Mouse (Mus musculus) midbrain, embryonic 13.5 days (tissue): ENCODE data around the gene Epop. TPM values are rescaled to one million over a fixed set of nuclear protein-coding genes. Genes with fewer than 3 reads are reported as not detected.
A peak's percentile ranks its signal among the peaks of the same experiment; 100 is the strongest.

Experiments
- ATAC-seq: fragments of 200-750 bp; cut with Nextera tagmentation; 2 replicates; pipeline ENCODE4 v1.8.0; 2017; ENCODE audit warnings: mild to moderate bottlenecking, moderate TSS enrichment, moderate library complexity
- H3K27ac ChIP-seq: fragments of 300-500 bp; sonication (generic); 2 replicates; pipeline ENCODE4 v1.5.1; 2015; ENCODE audit warnings: inconsistent platforms, mild to moderate bottlenecking, moderate library complexity
- H3K27me3 ChIP-seq: fragments of 300-500 bp; sonication (generic); 2 replicates; pipeline ENCODE4 v1.6.1; 2015; ENCODE audit warnings: mild to moderate bottlenecking, inconsistent platforms
- H3K36me3 ChIP-seq: fragments of 300-500 bp; sonication (generic); 2 replicates; pipeline ENCODE4 v1.6.1; 2015; ENCODE audit warnings: mild to moderate bottlenecking, inconsistent platforms
- H3K4me1 ChIP-seq: fragments of 300-500 bp; sonication (generic); replicated peaks from 2 replicates; pipeline ENCODE4 v1.6.1; 2015; ENCODE audit warnings: inconsistent platforms
- H3K4me2 ChIP-seq: fragments of 300-500 bp; sonication (generic); replicated peaks from 2 replicates; pipeline ENCODE4 v1.6.1; 2015; ENCODE audit warnings: moderate library complexity, mild to moderate bottlenecking, inconsistent platforms
- H3K4me3 ChIP-seq: fragments of 300-500 bp; sonication (generic); replicated peaks from 2 replicates; pipeline ENCODE4 v1.5.1; 2015; ENCODE audit warnings: mild to moderate bottlenecking, inconsistent platforms
- H3K9ac ChIP-seq: fragments of 300-500 bp; sonication (generic); replicated peaks from 2 replicates; pipeline ENCODE4 v1.6.1; 2015; ENCODE audit warnings: mild to moderate bottlenecking, inconsistent platforms
- H3K9me3 ChIP-seq: fragments of 300-500 bp; sonication (generic); 2 replicates; pipeline ENCODE4 v1.6.1; 2016; ENCODE audit warnings: mild to moderate bottlenecking, inconsistent platforms
- WGBS: fragments of 180-500 bp; shearing (Covaris S2); methylation state at CpG from one replicate; pipeline ENCODE4 v1.1.7; 2015; 5-methylcytosine and 5-hydroxymethylcytosine counted together
- polyA plus RNA-seq: library from polyadenylated mRNA; unstranded; fragments of >200 nt; fragmentation: Nextera tagmentation; extraction: Ambion mirVana; gene quantifications from 2 replicates; pipeline ENCODE4 v1.2.1, GENCODE M21; 2015

The Epop gene
- polyA plus RNA-seq, 1 experiment from 2014 or later: 4.2 TPM

DNA sequence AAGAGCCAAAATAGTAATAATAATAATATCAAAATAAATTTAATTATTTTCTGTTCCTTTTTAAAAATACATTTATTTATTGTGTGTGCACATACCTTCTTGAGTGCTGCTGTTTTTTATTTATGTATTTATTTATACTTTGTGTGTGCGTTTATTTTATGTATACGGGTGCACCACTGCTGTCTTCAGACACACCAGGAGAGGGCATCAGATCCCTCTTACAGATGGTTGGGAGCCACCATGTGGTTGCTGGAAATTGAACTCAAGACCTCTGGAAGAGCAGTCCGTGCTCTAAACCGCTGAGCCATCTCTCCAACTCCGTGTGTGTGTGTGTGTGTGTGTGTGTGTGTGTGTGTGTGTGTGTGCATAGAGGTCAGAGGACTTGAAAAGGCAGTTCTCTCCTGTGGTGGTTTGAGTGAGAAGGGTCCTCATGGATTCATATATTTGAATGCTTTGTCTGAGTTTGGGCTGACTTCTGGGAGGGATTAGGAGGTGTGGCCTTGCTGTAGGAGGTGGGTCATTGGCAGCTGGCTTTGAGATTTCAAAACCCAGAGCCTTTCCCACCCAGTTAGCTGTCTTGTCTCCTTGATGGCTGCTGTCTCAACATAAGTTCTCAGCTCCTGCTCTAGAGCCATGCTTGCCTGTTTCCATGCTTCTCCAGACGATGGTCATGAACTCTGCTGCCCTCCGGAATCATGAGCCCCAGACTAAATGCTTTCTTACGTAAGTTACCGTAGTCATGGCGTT is 31.4 kb downstream of the Epop start:
- Histone ChIP-seq H3K4me1 (no peaks in the 10 kb centered on the region), H3K36me3 (no peaks in the 10 kb centered on the region), H3K27ac (no peak overlapping the region), H3K4me3 (no peak overlapping the region), H3K27me3 (no peaks in the 10 kb centered on the region), H3K9ac (no peak overlapping the region), H3K9me3 (no peaks in the 10 kb centered on the region), H3K4me2 (no peak overlapping the region)
- no peak for ATAC-seq
- 77% methylated on average over 10 of the region's 10 CpGs for WGBS

DNA sequence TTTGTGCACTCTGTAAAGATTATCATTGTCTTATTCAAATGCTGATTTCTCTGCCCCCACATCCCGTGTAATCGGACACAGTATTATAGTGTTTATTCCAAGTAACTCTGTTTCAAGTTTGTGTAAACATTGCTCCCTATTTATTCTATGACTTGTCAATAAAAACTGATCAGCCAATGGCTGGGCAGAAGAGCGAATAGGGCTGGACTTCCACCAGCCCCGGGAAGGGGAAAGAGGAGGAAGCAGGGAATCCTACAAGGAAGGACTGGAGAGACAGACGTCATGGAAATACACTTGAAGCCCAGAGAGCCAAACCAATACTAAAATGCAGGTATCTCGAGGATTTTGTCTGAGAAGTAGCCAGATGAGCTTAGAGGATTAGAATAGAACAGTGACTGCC is 35.4 kb downstream of the Epop start:
- WGBS: 60% methylated on average over 6 of the region's 6 CpGs
- Histone ChIP-seq H3K27ac (no peak overlapping the region), H3K36me3 (no peaks in the 10 kb centered on the region), H3K9ac (no peak overlapping the region), H3K9me3 (no peaks in the 10 kb centered on the region), H3K27me3 (0 out of 2 replicates have a peak, but pooled peaks cover 7% of the 10 kb centered on the region), H3K4me3 (no peak overlapping the region), H3K4me1 (peaks cover 15% of the 10 kb centered on the region), H3K4me2 (no peak overlapping the region)
- no peak for ATAC-seq

DNA sequence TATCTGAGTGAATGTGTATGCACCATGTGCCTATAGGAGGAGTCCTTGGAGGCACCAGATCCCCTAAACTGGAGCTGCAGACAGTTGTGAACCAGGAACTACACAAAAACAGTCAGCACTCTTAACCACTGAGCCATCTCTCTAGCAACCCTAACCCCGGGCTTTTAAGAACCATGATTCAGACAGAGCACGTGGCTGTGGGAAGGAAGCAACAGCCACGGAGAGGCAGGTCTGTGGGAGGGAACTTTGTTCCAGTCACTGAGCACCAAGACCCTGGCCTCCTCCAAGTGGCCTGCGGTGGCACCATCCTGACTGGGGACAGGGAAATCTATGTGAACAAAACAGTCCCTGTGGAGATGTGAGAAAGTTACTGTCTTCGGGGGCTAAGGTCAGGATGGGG is 37.6 kb downstream of the Epop start:
- no peak overlapping the region for H3K4me2 ChIP-seq
- 0 out of 2 replicates have a peak, but pooled peaks cover 7% of the 10 kb centered on the region for H3K27me3 ChIP-seq
- H3K9ac ChIP-seq: no peak overlapping the region
- ATAC-seq: no peak
- no peaks in the 10 kb centered on the region for H3K36me3 ChIP-seq
- peaks cover 17% of the 10 kb centered on the region for H3K4me1 ChIP-seq
- H3K9me3 ChIP-seq: no peaks in the 10 kb centered on the region
- H3K27ac ChIP-seq: no peak overlapping the region
- no peak overlapping the region for H3K4me3 ChIP-seq
- WGBS: 26% methylated on average over 5 of the region's 5 CpGs

DNA sequence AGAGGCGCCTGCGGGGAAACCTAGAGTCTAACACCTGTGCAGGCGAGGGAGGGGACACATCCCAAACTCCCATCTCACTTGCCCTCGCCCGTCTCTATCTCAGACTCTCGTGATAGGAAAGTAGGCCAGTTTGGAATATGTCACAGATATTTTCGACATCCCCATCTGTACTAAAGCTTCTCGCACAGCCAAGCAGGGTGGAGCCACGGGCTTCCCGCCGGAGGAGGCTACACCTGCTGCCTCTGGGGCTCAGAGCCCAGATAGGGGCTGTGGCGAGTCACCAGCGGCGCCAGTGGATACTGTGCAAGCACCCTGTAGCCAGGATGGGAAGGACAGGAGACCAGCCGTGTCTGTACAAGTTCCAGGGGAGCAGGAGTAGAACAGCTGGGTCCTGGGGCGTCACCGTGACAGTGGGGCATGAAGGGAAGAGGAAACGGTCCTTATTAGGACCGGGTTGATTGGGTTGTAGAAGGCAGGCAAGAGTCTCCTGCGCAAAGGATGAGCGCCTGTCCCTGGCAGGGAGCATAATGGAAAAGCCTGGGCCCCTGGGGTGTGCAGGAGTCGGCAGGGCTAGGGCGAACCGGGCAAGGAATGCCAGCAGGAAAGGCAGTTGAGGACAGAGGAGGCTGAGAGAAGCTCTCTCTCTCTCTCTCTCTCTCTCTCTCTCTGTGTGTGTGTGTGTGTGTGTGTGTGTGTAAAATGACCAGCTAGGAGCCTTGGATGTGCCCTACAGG is 39.1 kb downstream of the Epop start:
- 30% methylated on average over 24 of the region's 24 CpGs for WGBS
- Histone ChIP-seq H3K4me1 (peaks cover 17% of the 10 kb centered on the region), H3K9ac (no peak overlapping the region; the same call in 1 of the 2 replicates), H3K4me3 (no peak overlapping the region), H3K36me3 (no peaks in the 10 kb centered on the region), H3K4me2 (0 out of 2 replicates have a peak overlapping the region, but pooled peaks have one; percentile 3), H3K27ac (no peak overlapping the region), H3K9me3 (no peaks in the 10 kb centered on the region), H3K27me3 (0 out of 2 replicates have a peak, but pooled peaks cover 7% of the 10 kb centered on the region)
- 0 out of 2 replicates have a peak, but pooled peaks have one; percentile 30 for ATAC-seq

DNA sequence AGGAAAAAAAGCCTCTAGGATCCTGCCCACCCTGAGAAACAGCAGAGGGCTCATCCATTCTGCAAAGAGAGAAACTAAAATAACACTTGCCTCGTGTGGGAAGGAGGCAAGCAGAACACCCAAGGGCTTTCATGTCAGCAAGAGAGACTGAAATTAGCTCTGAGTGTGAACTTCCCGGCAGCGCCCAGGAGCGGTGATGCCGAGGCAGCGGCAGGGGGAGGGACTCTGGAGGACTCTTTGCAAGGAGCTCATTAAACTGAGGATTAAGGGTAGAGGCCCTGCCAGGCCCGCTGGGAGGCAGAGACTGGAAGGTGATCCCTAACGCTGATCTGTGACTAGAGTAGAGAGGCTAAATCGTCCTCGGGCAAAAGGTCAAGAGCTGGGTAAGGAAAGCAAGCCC is 40.3 kb downstream of the Epop start:
- H3K4me3 ChIP-seq: no peak overlapping the region
- H3K27me3 ChIP-seq: 0 out of 2 replicates have a peak, but pooled peaks cover 7% of the 10 kb centered on the region
- H3K9ac ChIP-seq: no peak overlapping the region
- peaks cover 17% of the 10 kb centered on the region for H3K4me1 ChIP-seq
- WGBS: 2% methylated on average over 10 of the region's 10 CpGs
- no peak overlapping the region for H3K4me2 ChIP-seq
- H3K9me3 ChIP-seq: no peaks in the 10 kb centered on the region
- no peak for ATAC-seq
- H3K36me3 ChIP-seq: no peaks in the 10 kb centered on the region
- H3K27ac ChIP-seq: 0 out of 2 replicates have a peak overlapping the region, but pooled peaks have one; percentile 39

DNA sequence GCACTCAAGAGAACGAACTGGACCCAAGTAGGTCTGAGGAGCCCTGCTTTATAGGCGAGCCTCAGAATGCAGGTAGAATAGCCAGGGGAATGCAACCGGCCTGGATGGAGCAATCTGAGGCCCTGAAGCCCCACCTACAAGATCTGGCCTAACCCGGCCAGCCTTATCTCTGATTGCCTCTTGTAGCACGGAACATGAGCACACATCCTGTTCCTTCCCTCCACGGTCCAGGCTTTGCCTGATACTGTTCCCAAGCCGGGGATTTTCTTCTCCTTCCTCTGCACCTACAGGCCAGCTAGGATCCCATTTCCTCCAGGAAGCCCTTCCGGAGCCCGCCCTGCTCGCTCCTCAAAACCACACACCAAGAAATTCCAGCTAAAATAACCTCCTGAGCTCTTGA is 43.6 kb downstream of the Epop start:
- no peak for ATAC-seq
- Histone ChIP-seq H3K4me2 (no peak overlapping the region), H3K36me3 (no peaks in the 10 kb centered on the region), H3K4me1 (peaks cover 17% of the 10 kb centered on the region), H3K4me3 (no peak overlapping the region), H3K9ac (no peak overlapping the region), H3K9me3 (no peaks in the 10 kb centered on the region), H3K27me3 (0 out of 2 replicates have a peak, but pooled peaks cover 7% of the 10 kb centered on the region), H3K27ac (no peak overlapping the region)
- 81% methylated on average over 10 of the region's 10 CpGs for WGBS

DNA sequence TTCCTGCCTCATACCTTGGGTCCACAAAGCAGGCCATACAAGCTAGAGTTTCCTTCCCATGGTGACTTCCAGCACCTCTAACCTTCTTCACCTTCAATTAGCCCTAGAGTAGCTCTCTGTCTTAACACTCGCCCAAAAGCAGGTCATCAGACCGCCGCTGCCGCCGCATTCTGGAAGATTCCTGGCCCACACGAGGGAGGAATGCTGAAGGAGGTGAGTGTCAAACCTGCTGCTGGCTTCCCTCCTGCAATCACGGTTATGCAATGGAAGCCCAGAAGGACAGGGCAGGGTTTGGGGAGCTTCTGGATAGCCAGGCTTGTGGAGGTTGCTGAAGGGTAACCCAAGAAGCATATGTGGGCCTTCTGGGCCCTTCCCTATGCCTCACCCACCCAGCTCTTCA is 45.0 kb downstream of the Epop start:
- H3K4me1 ChIP-seq: peaks cover 10% of the 10 kb centered on the region
- no peak overlapping the region for H3K4me2 ChIP-seq
- 84% methylated on average over 7 of the region's 7 CpGs for WGBS
- no peaks in the 10 kb centered on the region for H3K36me3 ChIP-seq
- no peaks in the 10 kb centered on the region for H3K9me3 ChIP-seq
- no peak overlapping the region for H3K9ac ChIP-seq
- no peaks in the 10 kb centered on the region for H3K27me3 ChIP-seq
- H3K27ac ChIP-seq: no peak overlapping the region
- no peak for ATAC-seq
- no peak overlapping the region for H3K4me3 ChIP-seq

DNA sequence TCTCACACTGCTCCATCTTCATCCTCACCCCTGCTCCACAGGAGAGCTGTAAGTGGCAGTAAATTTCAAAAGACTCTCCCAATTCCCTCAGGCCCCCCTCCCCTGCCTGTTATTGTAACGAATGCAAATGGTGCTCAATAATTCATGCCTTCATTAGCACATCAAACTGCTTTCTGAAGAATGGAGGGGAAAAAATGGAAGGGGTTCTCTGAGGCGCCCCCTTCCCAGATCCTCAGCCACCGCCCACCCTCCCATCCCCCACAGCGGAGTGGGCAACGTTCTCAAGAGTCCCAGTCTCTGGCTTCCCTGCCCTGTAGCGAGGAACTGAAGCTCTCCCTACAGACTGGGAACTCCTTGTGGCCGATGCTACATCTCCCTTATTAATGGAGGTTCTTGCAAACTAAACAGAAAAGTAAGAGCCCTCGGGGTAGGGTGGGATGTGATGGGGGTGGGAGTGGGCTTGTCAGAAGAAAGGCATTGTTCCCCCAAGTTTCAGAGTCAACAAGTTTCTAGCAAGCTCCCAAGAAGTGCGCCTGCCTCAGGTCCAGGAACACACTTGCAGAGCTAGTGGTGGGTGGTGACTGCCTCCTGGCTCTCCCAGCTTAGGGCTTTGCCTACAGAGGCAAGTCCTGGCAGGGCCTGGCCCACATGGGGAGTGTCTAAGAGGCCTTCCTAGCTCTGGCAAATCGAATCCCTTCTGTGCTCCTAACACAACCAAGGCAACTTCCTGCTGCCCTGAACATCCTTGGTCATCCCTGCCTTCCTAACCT is 50.2 kb downstream of the Epop start:
- no peaks in the 10 kb centered on the region for H3K9me3 ChIP-seq
- H3K4me1 ChIP-seq: peaks cover 30% of the 10 kb centered on the region
- peak overlapping the region; percentile 22; the same call in 1 of the 2 replicates for H3K4me2 ChIP-seq
- H3K4me3 ChIP-seq: no peak overlapping the region
- H3K36me3 ChIP-seq: no peaks in the 10 kb centered on the region
- H3K27ac ChIP-seq: peak overlapping the region; percentile 46
- H3K27me3 ChIP-seq: 0 out of 2 replicates have a peak, but pooled peaks cover 13% of the 10 kb centered on the region
- WGBS: 7% methylated on average over 10 of the region's 10 CpGs
- no peak for ATAC-seq
- no peak overlapping the region for H3K9ac ChIP-seq

DNA sequence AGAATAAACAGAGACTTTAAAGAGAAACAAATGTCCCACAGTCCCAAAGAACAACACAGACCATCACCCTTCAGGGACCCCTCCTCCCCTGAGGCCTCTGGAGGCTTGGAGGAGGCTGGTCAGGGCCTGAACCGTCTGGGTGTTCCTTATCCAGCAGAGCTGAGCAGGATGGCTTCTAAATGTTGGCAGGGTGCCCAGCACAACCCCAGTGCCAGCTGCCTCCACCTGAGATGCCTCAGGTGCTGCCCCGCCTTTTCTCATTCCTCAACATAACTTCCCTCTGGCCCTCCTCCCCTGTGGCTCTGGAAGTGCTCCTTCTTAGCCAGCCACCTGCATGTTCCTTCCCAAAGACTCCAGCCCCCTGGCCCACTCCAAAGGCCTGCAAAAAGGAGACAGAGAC is 51.2 kb downstream of the Epop start:
- H3K4me1 ChIP-seq: peaks cover 40% of the 10 kb centered on the region
- 0 out of 2 replicates have a peak, but pooled peaks cover 13% of the 10 kb centered on the region for H3K27me3 ChIP-seq
- 47% methylated on average over 2 of the region's 2 CpGs for WGBS
- no peak overlapping the region for H3K4me3 ChIP-seq
- no peak overlapping the region for H3K9ac ChIP-seq
- H3K4me2 ChIP-seq: no peak overlapping the region
- H3K27ac ChIP-seq: peak overlapping the region; percentile 46; the same call in 1 of the 2 replicates
- ATAC-seq: no peak
- no peaks in the 10 kb centered on the region for H3K9me3 ChIP-seq
- no peaks in the 10 kb centered on the region for H3K36me3 ChIP-seq
